Mouse (Mus musculus): ENCODE results near the gene Rcan1. TPM values are rescaled to one million over a fixed set of nuclear protein-coding genes. Genes with fewer than 3 reads are reported as not detected.

The Rcan1 gene
- polyA plus RNA-seq, 1 experiment: 20.2 TPM

- H3ac ChIP-seq (ENCODE audit: control insufficient read depth, insufficient read length): no peak overlapping the region
- TF ChIP-seq POLR2A (IDR thresholded peaks at IDR 0.05; ENCODE audit: insufficient read length, low read depth) (no peak), MAX (IDR thresholded peaks at IDR 0.05; ENCODE audit: low read depth) (no peak), USF1 (IDR thresholded peaks at IDR 0.05; ENCODE audit: low read depth) (no peak), TCF3 (IDR thresholded peaks at IDR 0.05; ENCODE audit: insufficient read length, low read depth) (no peak), REST (IDR thresholded peaks at IDR 0.05; ENCODE audit: insufficient read depth, insufficient read length) (no peak), CEBPB (IDR thresholded peaks at IDR 0.05; ENCODE audit: insufficient read depth, poor library complexity, severe bottlenecking) (no peak), TCF12 (IDR thresholded peaks at IDR 0.05; ENCODE audit: insufficient read depth, poor library complexity, severe bottlenecking) (no peak), E2F4 (IDR thresholded peaks at IDR 0.05; ENCODE audit: insufficient read depth) (no peak), MYOD1 (IDR thresholded peaks at IDR 0.05; ENCODE audit: control insufficient read depth in 1 of 3, insufficient read length in 2 of 3, low read depth in 2 of 3) (no peak), MYOG (IDR thresholded peaks at IDR 0.05; ENCODE audit: control insufficient read depth in 1 of 3, insufficient read depth in 1 of 3, insufficient read length in 2 of 3, low read depth in 2 of 3) (no peak), POLR2AphosphoS2 (IDR thresholded peaks at IDR 0.05; ENCODE audit: insufficient read length, low read depth) (no peak), SRF (IDR thresholded peaks at IDR 0.05; ENCODE audit: control insufficient read depth, insufficient read length, low read depth) (no peak)
- no peak overlapping the region for H3K4me2 ChIP-seq (ENCODE audit: low read depth)
- H3K27me3 ChIP-seq (ENCODE audit: control insufficient read depth, insufficient read depth, insufficient read length): no peaks in the 10 kb centered on the region
- H3K4me3 ChIP-seq: no peak overlapping the region
- H3K79me2 ChIP-seq (ENCODE audit: control insufficient read depth, insufficient read depth): no peaks in the 10 kb centered on the region
- H3K36me3 ChIP-seq (ENCODE audit: control insufficient read depth, insufficient read depth): no peaks in the 10 kb centered on the region
These were observed 18.1 kb downstream of the Rcan1 start for GRCm38 (mm10) chr16:92452609-92453008.

GRCm38 (mm10) chr16:92451516-92452072 lies 19.1 kb downstream of the Rcan1 start:
- Histone ChIP-seq H3K4me3 (no peak overlapping the region), H3K27me3 (ENCODE audit: control insufficient read depth, insufficient read depth, insufficient read length) (no peaks in the 10 kb centered on the region), H3K4me2 (ENCODE audit: low read depth) (no peak overlapping the region), H3K36me3 (ENCODE audit: control insufficient read depth, insufficient read depth) (no peaks in the 10 kb centered on the region), H3ac (ENCODE audit: control insufficient read depth, insufficient read length) (no peak overlapping the region), H3K79me2 (ENCODE audit: control insufficient read depth, insufficient read depth) (no peaks in the 10 kb centered on the region)
- TF ChIP-seq POLR2A (IDR thresholded peaks at IDR 0.05; ENCODE audit: insufficient read length, low read depth) (no peak), CEBPB (IDR thresholded peaks at IDR 0.05; ENCODE audit: insufficient read depth, poor library complexity, severe bottlenecking) (no peak), TCF12 (IDR thresholded peaks at IDR 0.05; ENCODE audit: insufficient read depth, poor library complexity, severe bottlenecking) (no peak), E2F4 (IDR thresholded peaks at IDR 0.05; ENCODE audit: insufficient read depth) (no peak), TCF3 (IDR thresholded peaks at IDR 0.05; ENCODE audit: insufficient read length, low read depth) (no peak), SRF (IDR thresholded peaks at IDR 0.05; ENCODE audit: control insufficient read depth, insufficient read length, low read depth) (no peak)

- Histone ChIP-seq H3ac (ENCODE audit: control insufficient read depth, insufficient read length) (no peak overlapping the region), H3K4me3 (no peak overlapping the region), H3K4me2 (ENCODE audit: low read depth) (no peak overlapping the region)
These were observed 20.3 kb downstream of the Rcan1 start for GRCm38 (mm10) chr16:92450331-92450730.

GRCm38 (mm10) chr16:92449080-92449479 lies 21.6 kb downstream of the Rcan1 start:
- H3K79me2 ChIP-seq (ENCODE audit: control insufficient read depth, insufficient read depth): no peaks in the 10 kb centered on the region
- TF ChIP-seq MYOG (IDR thresholded peaks at IDR 0.05; ENCODE audit: control insufficient read depth in 1 of 3, insufficient read depth in 1 of 3, insufficient read length in 2 of 3, low read depth in 2 of 3): no peak
- TF ChIP-seq POLR2A (IDR thresholded peaks at IDR 0.05; ENCODE audit: insufficient read length, low read depth): no peak
- no peak for TF ChIP-seq TCF3 (IDR thresholded peaks at IDR 0.05; ENCODE audit: insufficient read length, low read depth)
- TF ChIP-seq POLR2AphosphoS2 (IDR thresholded peaks at IDR 0.05; ENCODE audit: insufficient read length, low read depth): no peak
- no peak for TF ChIP-seq MAX (IDR thresholded peaks at IDR 0.05; ENCODE audit: low read depth)
- TF ChIP-seq TCF12 (IDR thresholded peaks at IDR 0.05; ENCODE audit: insufficient read depth, poor library complexity, severe bottlenecking): no peak
- TF ChIP-seq CEBPB (IDR thresholded peaks at IDR 0.05; ENCODE audit: insufficient read depth, poor library complexity, severe bottlenecking): no peak
- no peak for TF ChIP-seq SRF (IDR thresholded peaks at IDR 0.05; ENCODE audit: control insufficient read depth, insufficient read length, low read depth)
- no peak for TF ChIP-seq USF1 (IDR thresholded peaks at IDR 0.05; ENCODE audit: low read depth)
- TF ChIP-seq REST (IDR thresholded peaks at IDR 0.05; ENCODE audit: insufficient read depth, insufficient read length): no peak
- H3K36me3 ChIP-seq (ENCODE audit: control insufficient read depth, insufficient read depth): no peaks in the 10 kb centered on the region
- no peak overlapping the region for H3ac ChIP-seq (ENCODE audit: control insufficient read depth, insufficient read length)
- H3K4me3 ChIP-seq: no peak overlapping the region
- no peaks in the 10 kb centered on the region for H3K27me3 ChIP-seq (ENCODE audit: control insufficient read depth, insufficient read depth, insufficient read length)
- no peak overlapping the region for H3K4me2 ChIP-seq (ENCODE audit: low read depth)

More at GRCm38 (mm10) chr16:92450331-92450730, 20.3 kb downstream of the Rcan1 start:
- Histone ChIP-seq H3K27me3 (ENCODE audit: control insufficient read depth, insufficient read depth, insufficient read length) (no peaks in the 10 kb centered on the region), H3K36me3 (ENCODE audit: control insufficient read depth, insufficient read depth) (no peaks in the 10 kb centered on the region), H3K79me2 (ENCODE audit: control insufficient read depth, insufficient read depth) (no peaks in the 10 kb centered on the region)
- TF ChIP-seq POLR2A (IDR thresholded peaks at IDR 0.05; ENCODE audit: insufficient read length, low read depth) (no peak), SRF (IDR thresholded peaks at IDR 0.05; ENCODE audit: control insufficient read depth, insufficient read length, low read depth) (no peak), CEBPB (IDR thresholded peaks at IDR 0.05; ENCODE audit: insufficient read depth, poor library complexity, severe bottlenecking) (no peak), MYOD1 (IDR thresholded peaks at IDR 0.05; ENCODE audit: control insufficient read depth in 1 of 3, insufficient read length in 2 of 3, low read depth in 2 of 3) (no peak)

- H3K4me3 ChIP-seq: no peak overlapping the region
- no peak overlapping the region for H3K4me2 ChIP-seq (ENCODE audit: low read depth)
- H3ac ChIP-seq (ENCODE audit: control insufficient read depth, insufficient read length): no peak overlapping the region
- TF ChIP-seq SRF (IDR thresholded peaks at IDR 0.05; ENCODE audit: control insufficient read depth, insufficient read length, low read depth) (no peak), USF1 (IDR thresholded peaks at IDR 0.05; ENCODE audit: low read depth) (no peak), POLR2AphosphoS2 (IDR thresholded peaks at IDR 0.05; ENCODE audit: insufficient read length, low read depth) (no peak)
- no peaks in the 10 kb centered on the region for H3K79me2 ChIP-seq (ENCODE audit: control insufficient read depth, insufficient read depth)
- no peaks in the 10 kb centered on the region for H3K36me3 ChIP-seq (ENCODE audit: control insufficient read depth, insufficient read depth)
- H3K27me3 ChIP-seq (ENCODE audit: control insufficient read depth, insufficient read depth, insufficient read length): no peaks in the 10 kb centered on the region
These were observed 25.3 kb downstream of the Rcan1 start for GRCm38 (mm10) chr16:92445377-92445776.
